Mouse (Mus musculus) embryonic facial prominence, embryonic 12.5 days (tissue): ENCODE measurements around the gene Prss47. TPM values are rescaled to one million over a fixed set of nuclear protein-coding genes. Genes with fewer than 3 reads are reported as not detected.

Experiments used
- polyA plus RNA-seq: library from polyadenylated mRNA; unstranded; fragments of >200 nt; fragmentation: Nextera tagmentation; extraction: Ambion mirVana; gene quantifications from 2 replicates; pipeline ENCODE4 v1.2.1, GENCODE M21; 2016

Prss47 gene
- polyA plus RNA-seq, 1 experiment from 2014 or later, result not detected

Other genes with a start within 250 kb of the Prss47 start
- 0.03 and 0.33 TPM in 2 replicates for gene Cntnap3, start 148.8 kb downstream of the Prss47 start, polyA plus RNA-seq
- not detected in 2 replicates for gene Spata31, start 135.4 kb downstream of the Prss47 start, polyA plus RNA-seq
- not detected in 2 replicates for gene Spata31d1c, start 19.7 kb downstream of the Prss47 start, polyA plus RNA-seq
- gene Mfsd14b, start 60.2 kb upstream of the Prss47 start, polyA plus RNA-seq, result 57.1 and 60.5 TPM in 2 replicates
- gene Olfr465-ps1, start 85.3 kb upstream of the Prss47 start, polyA plus RNA-seq, result not detected in 2 replicates
- gene Olfr466, start 97.5 kb upstream of the Prss47 start, polyA plus RNA-seq, result not detected in 2 replicates
- not detected in 2 replicates for gene Nlrp4f, start 153.2 kb upstream of the Prss47 start, polyA plus RNA-seq
- not detected in 2 replicates for gene Gm10775, start 206.8 kb upstream of the Prss47 start, polyA plus RNA-seq
- 19.2 and 20.8 TPM in 2 replicates for gene Zfp369, start 226.1 kb upstream of the Prss47 start, polyA plus RNA-seq